Mouse (Mus musculus): Measurements from ENCODE around the gene Marveld1. TPM values are rescaled to one million over a fixed set of nuclear protein-coding genes. Genes with fewer than 3 reads are reported as not detected.

Marveld1 gene
- total and polyA plus RNA-seq, 3 experiments: 9.7 to 24.4 TPM; not detected in 1

GRCm38 (mm10) chr19:42169322-42169975 lies 22.2 kb downstream of the Marveld1 start (continued):
- TF ChIP-seq BHLHE40 (IDR thresholded peaks at IDR 0.05; ENCODE audit: borderline replicate concordance, low read depth, low read length) (peak; percentile 81), EP300 (IDR thresholded peaks at IDR 0.05; ENCODE audit: low read depth in 1 of 2, low read length in 2 of 2) (peak; percentile 95 to 97), GATA1 (IDR thresholded peaks at IDR 0.05; ENCODE audit: low read depth, low read length) (peak; percentile 100), USF2 (IDR thresholded peaks at IDR 0.05; ENCODE audit: borderline replicate concordance in 1 of 2, insufficient read depth in 1 of 2, low read depth in 1 of 2, low read length in 2 of 2) (no peak)

- Histone ChIP-seq H3K27me3 (ENCODE audit: control insufficient read depth in 1 of 2, insufficient read depth in 2 of 2, low read length in 2 of 2) (no peaks in the 10 kb centered on the region), H3K9ac (ENCODE audit: control insufficient read depth, low read depth, low read length, poor library complexity, severe bottlenecking) (peak overlapping the region; percentile 79), H3K79me2 (ENCODE audit: control insufficient read depth, insufficient read depth, low read length, poor library complexity) (peaks cover 17% of the 10 kb centered on the region), H3K36me3 (ENCODE audit: control insufficient read depth in 1 of 2, insufficient read depth in 2 of 2, low read length in 2 of 2) (peaks cover 0 to 27% of the 10 kb centered on the region in 2 experiments; a peak in 2 of 4 replicates), H3K9me3 (replicated peaks; ENCODE audit: insufficient read depth, low read length) (no peaks in the 10 kb centered on the region), H3K4me3 (ENCODE audit: control insufficient read depth in 1 of 2, insufficient read depth in 1 of 2, low read depth in 2 of 2, low read length in 2 of 2) (peak overlapping the region; percentile 86 to 90), H3K4me1 (ENCODE audit: control insufficient read depth in 1 of 2, insufficient read depth in 2 of 2, low read length in 2 of 2) (peaks cover 13 to 31% of the 10 kb centered on the region in 2 experiments), H3K27ac (ENCODE audit: control insufficient read depth, low read depth, low read length) (peak overlapping the region; percentile 79)
- TF ChIP-seq BHLHE40 (IDR thresholded peaks at IDR 0.05; ENCODE audit: borderline replicate concordance, low read depth, low read length): no peak
- TF ChIP-seq E2F4 (IDR thresholded peaks at IDR 0.05; ENCODE audit: borderline replicate concordance, low read depth, low read length): no peak
- no peak for TF ChIP-seq CTCF (IDR thresholded peaks at IDR 0.05 in 2 of 3, conservative IDR thresholded peaks at IDR 0.05 in 1 of 3; ENCODE audit: control insufficient read depth in 1 of 3, insufficient read depth in 1 of 3, low read depth in 2 of 3, low read length in 3 of 3, poor library complexity in 1 of 3, severe bottlenecking in 1 of 3)
- 0 out of 2 replicates have a peak, but pooled peaks have one; percentile 22 for TF ChIP-seq TBP (IDR thresholded peaks at IDR 0.05; ENCODE audit: low read depth, low read length)
- peak; percentile 50 for TF ChIP-seq MXI1 (IDR thresholded peaks at IDR 0.05; ENCODE audit: low read depth, low read length)
- TF ChIP-seq ZMIZ1 (IDR thresholded peaks at IDR 0.05; ENCODE audit: low read depth, low read length): peak; percentile 34; the same call in 1 of the 2 replicates
- no peak for TF ChIP-seq USF2 (IDR thresholded peaks at IDR 0.05; ENCODE audit: borderline replicate concordance in 1 of 2, insufficient read depth in 1 of 2, low read depth in 1 of 2, low read length in 2 of 2)
- TF ChIP-seq KAT2A (conservative IDR thresholded peaks at IDR 0.05; ENCODE audit: low read depth, low read length): no peak
- 0 out of 2 replicates have a peak, but pooled peaks have one; percentile 12 for TF ChIP-seq MYC (IDR thresholded peaks at IDR 0.05; ENCODE audit: low read depth, low read length)
- no peak for TF ChIP-seq POLR2AphosphoS5 (IDR thresholded peaks at IDR 0.05; ENCODE audit: borderline replicate concordance, low read depth, low read length)
- peak; percentile 78 for TF ChIP-seq NELFE (IDR thresholded peaks at IDR 0.05; ENCODE audit: low read depth, low read length)
- TF ChIP-seq ZC3H11A (IDR thresholded peaks at IDR 0.05; ENCODE audit: low read depth, low read length): no peak
- peak; percentile 40; the same call in 1 of the 2 replicates for TF ChIP-seq POLR2AphosphoS2 (IDR thresholded peaks at IDR 0.05; ENCODE audit: low read length)
- TF ChIP-seq CHD1 (IDR thresholded peaks at IDR 0.05; ENCODE audit: low read depth, low read length): peak; percentile 36; the same call in 1 of the 2 replicates
- TF ChIP-seq NRF1 (IDR thresholded peaks at IDR 0.05; ENCODE audit: insufficient read depth, low read depth, low read length, poor library complexity, severe bottlenecking): peak; percentile 86
- peak; percentile 98 for TF ChIP-seq ELF1 (IDR thresholded peaks at IDR 0.05; ENCODE audit: low read depth, low read length)
- peak; percentile 93 for TF ChIP-seq SIN3A (IDR thresholded peaks at IDR 0.05; ENCODE audit: low read length)
- peak; percentile 99 for TF ChIP-seq ZNF384 (IDR thresholded peaks at IDR 0.05; ENCODE audit: low read depth, low read length)
- TF ChIP-seq POLR2A (IDR thresholded peaks at IDR 0.05; ENCODE audit: control insufficient read depth in 1 of 2, insufficient read depth in 1 of 2, low read depth in 1 of 2, low read length in 2 of 2, poor library complexity in 1 of 2): peak; percentile 83 to 89
- TF ChIP-seq ETS1 (IDR thresholded peaks at IDR 0.05; ENCODE audit: low read depth, low read length): 0 out of 2 replicates have a peak, but pooled peaks have one; percentile 41
- peak; percentile 42 for TF ChIP-seq TCF12 (IDR thresholded peaks at IDR 0.05; ENCODE audit: low read depth, low read length)
- TF ChIP-seq GABPA (IDR thresholded peaks at IDR 0.05; ENCODE audit: low read depth, low read length): no peak
- TF ChIP-seq CHD2 (IDR thresholded peaks at IDR 0.05; ENCODE audit: low read length): no peak; the same call in 1 of the 2 replicates
- peak; percentile 88 for TF ChIP-seq HCFC1 (IDR thresholded peaks at IDR 0.05; ENCODE audit: low read depth, low read length)
- peak in 1 of 2 experiments; percentile 32; a peak in 1 of 4 replicates for TF ChIP-seq EP300 (IDR thresholded peaks at IDR 0.05; ENCODE audit: low read depth in 1 of 2, low read length in 2 of 2)
- no peak for TF ChIP-seq JUND (IDR thresholded peaks at IDR 0.05; ENCODE audit: low read depth, low read length)
- peak; percentile 99 for DNase-seq (ENCODE audit: low read depth, low spot score)
Measured at GRCm38 (mm10) chr19:42170025-42170969, 23.1 kb downstream of the Marveld1 start.

Data from MEL (cell line).